Mouse (Mus musculus) lung, postnatal 0 days (tissue): ENCODE results near the gene Brpf1. TPM values are rescaled to one million over a fixed set of nuclear protein-coding genes. Genes with fewer than 3 reads are reported as not detected.

Experiments
- ATAC-seq: fragments of 200-750 bp; cut with Nextera tagmentation; 2 replicates; pipeline ENCODE4 v1.8.0; 2017; ENCODE audit warnings: moderate library complexity
- DNase-seq: peaks from one replicate; pipeline ENCODE4 v3.0.0-alpha.2; 2016; ENCODE audit warnings: low spot score
- H3K27ac ChIP-seq: fragments of 300-500 bp; sonication (generic); 2 replicates; pipeline ENCODE4 v1.5.1; 2014; ENCODE audit warnings: antibody characterized with exemption, mild to moderate bottlenecking, low read length, mixed read lengths
- H3K27me3 ChIP-seq: fragments of 300-500 bp; sonication (generic); replicated peaks from 2 replicates; pipeline ENCODE4 v1.6.1; 2014; ENCODE audit warnings: low read length, mixed read lengths; ENCODE audit not compliant: insufficient read depth
- H3K36me3 ChIP-seq: fragments of 300-500 bp; sonication (generic); 2 replicates; pipeline ENCODE4 v1.6.1; 2014; ENCODE audit warnings: low read length, mixed read lengths; ENCODE audit not compliant: insufficient read depth
- H3K4me1 ChIP-seq: fragments of 300-500 bp; sonication (generic); 2 replicates; pipeline ENCODE4 v1.6.1; 2014; ENCODE audit warnings: antibody characterized with exemption, low read depth, low read length, mixed read lengths; ENCODE audit not compliant: insufficient read depth
- H3K4me2 ChIP-seq: fragments of 300-500 bp; sonication (generic); replicated peaks from 2 replicates; pipeline ENCODE4 v1.6.1; 2014; ENCODE audit warnings: low read depth, mild to moderate bottlenecking, low read length, moderate library complexity, mixed read lengths
- H3K4me3 ChIP-seq: fragments of 300-500 bp; sonication (generic); 2 replicates; pipeline ENCODE4 v1.5.1; 2014; ENCODE audit warnings: low read depth, low read length
- H3K9ac ChIP-seq: fragments of 300-500 bp; sonication (generic); replicated peaks from 2 replicates; pipeline ENCODE4 v1.6.1; 2014; ENCODE audit warnings: low read depth, mild to moderate bottlenecking
- H3K9me3 ChIP-seq: fragments of 300-500 bp; sonication (generic); 2 replicates; pipeline ENCODE4 v1.6.1; 2016; ENCODE audit warnings: low read length, mixed read lengths
- CTCF ChIP-seq: IDR thresholded peaks from 2 replicates; pipeline ENCODE4 v1.5.1; 2016; ENCODE audit warnings: antibody characterized with exemption, mild to moderate bottlenecking
- EP300 ChIP-seq: IDR thresholded peaks from 2 replicates; pipeline ENCODE4 v1.6.1; 2016; ENCODE audit warnings: antibody characterized with exemption, mild to moderate bottlenecking, control low read depth
- WGBS: fragments of 180-500 bp; shearing (Covaris S2); extraction: QIAGEN DNeasy Blood & Tissue Kit; methylation state at CpG from one replicate; pipeline ENCODE4 v1.1.7; 2014; 5-methylcytosine and 5-hydroxymethylcytosine counted together
- polyA plus RNA-seq: library from polyadenylated mRNA; unstranded; fragments of >200 nt; fragmentation: Nextera tagmentation; extraction: Ambion mirVana; gene quantifications from 2 replicates; pipeline ENCODE4 v1.2.1, GENCODE M21; 2015

Brpf1 gene
- polyA plus RNA-seq, 1 experiment from 2014 or later: 9.2 TPM

DNA sequence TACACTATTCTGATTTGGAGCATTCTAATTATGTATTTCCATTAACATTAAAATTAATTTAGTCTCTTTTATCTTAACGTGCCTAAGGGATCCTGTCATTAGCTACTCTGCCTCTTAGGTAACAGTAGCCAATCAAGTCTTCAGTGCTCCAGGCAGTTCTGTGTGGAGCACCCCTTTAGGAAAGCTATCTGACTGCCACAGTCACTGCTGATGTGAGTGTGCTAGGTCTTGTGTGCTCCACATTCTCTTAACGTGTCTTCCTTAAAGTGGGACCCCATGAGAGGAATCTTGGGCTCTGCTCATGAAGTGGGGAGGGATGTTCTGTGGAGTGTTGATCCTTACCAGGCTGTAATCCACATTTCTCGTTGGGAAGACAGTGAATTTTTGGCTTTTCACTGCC is 34.6 kb upstream of the Brpf1 start:
- 82% methylated on average over 3 of the region's 3 CpGs for WGBS
- peaks cover 53% of the 10 kb centered on the region for H3K36me3 ChIP-seq
- no peak for TF ChIP-seq CTCF
- TF ChIP-seq EP300: no peak
- DNase-seq (no peak), ATAC-seq (no peak)
- no peak overlapping the region for H3K4me3 ChIP-seq
- no peak overlapping the region for H3K9ac ChIP-seq
- H3K9me3 ChIP-seq: no peaks in the 10 kb centered on the region
- H3K4me2 ChIP-seq: no peak overlapping the region
- H3K4me1 ChIP-seq: no peaks in the 10 kb centered on the region
- H3K27me3 ChIP-seq: no peaks in the 10 kb centered on the region
- H3K27ac ChIP-seq: no peak overlapping the region

DNA sequence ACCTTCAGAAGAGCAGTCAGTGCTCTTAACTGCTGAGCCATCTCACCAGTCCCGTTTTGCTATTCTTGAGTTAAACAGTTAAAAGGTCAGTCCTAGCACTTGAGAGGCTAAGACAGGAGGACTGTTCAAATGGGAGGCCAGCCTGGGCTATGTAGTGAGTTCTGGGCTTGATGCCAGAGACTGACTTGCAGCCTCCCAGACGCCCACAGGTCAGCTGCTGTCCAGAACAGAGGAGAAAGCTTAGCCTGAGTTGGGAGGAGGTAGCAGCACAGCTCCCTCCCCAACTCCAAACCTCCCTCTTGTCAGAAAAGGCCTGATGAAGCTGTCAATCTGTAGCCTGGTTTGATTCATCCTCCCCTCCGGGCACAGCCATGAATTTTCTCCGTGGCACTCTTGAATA is 30.1 kb upstream of the Brpf1 start:
- WGBS: 58% methylated on average over 4 of the region's 4 CpGs
- Histone ChIP-seq H3K4me3 (no peak overlapping the region), H3K36me3 (peaks cover 23% of the 10 kb centered on the region; the same call in 1 of the 2 replicates)

DNA sequence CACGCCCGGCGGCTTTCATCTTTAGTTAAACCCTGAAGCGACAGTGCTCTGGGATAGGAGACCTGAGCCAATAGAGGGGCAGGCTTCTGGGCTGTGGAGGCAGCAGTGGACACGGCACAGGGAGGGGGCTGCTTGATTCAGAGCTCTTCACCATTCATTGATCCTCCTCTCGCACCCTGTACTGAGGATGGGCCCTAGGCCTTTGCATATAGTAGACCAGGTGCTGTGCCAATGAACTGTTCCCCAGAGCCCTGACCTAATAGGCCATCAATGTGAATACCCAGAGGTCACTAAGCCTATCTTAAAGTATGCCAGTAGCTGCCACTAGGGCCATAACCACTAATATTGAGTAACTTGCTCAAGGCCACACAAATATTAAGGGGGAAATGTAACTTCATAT is 25.3 kb upstream of the Brpf1 start:
- ATAC-seq (no peak), DNase-seq (no peak)
- no peak overlapping the region for H3K9ac ChIP-seq
- H3K4me3 ChIP-seq: no peak overlapping the region
- no peak for TF ChIP-seq EP300
- no peak for TF ChIP-seq CTCF
- 69% methylated on average over 6 of the region's 6 CpGs for WGBS
- H3K36me3 ChIP-seq: peaks cover 12% of the 10 kb centered on the region; the same call in 1 of the 2 replicates
- no peak overlapping the region for H3K4me2 ChIP-seq
- no peak overlapping the region for H3K27ac ChIP-seq
- peaks cover 17% of the 10 kb centered on the region for H3K27me3 ChIP-seq
- no peaks in the 10 kb centered on the region for H3K9me3 ChIP-seq
- H3K4me1 ChIP-seq: no peaks in the 10 kb centered on the region

More for the DNA sequence above, 30.1 kb upstream of the Brpf1 start:
- H3K27ac ChIP-seq: no peak overlapping the region
- H3K9ac ChIP-seq: no peak overlapping the region
- ATAC-seq (no peak), DNase-seq (no peak)
- TF ChIP-seq CTCF (no peak), EP300 (no peak)
- peaks cover 2% of the 10 kb centered on the region; the same call in 1 of the 2 replicates for H3K27me3 ChIP-seq
- no peaks in the 10 kb centered on the region for H3K9me3 ChIP-seq
- H3K4me2 ChIP-seq: no peak overlapping the region
- no peaks in the 10 kb centered on the region for H3K4me1 ChIP-seq

GRCm38 (mm10) chr6:113282101-113282802 is 24.7 kb upstream of the Brpf1 start, which contains the start of gene Cpne9:
TSS of gene Cpne9 (plus strand) at chr6:113282307.
- Histone ChIP-seq H3K4me1 (no peaks in the 10 kb centered on the region), H3K36me3 (peaks cover 8% of the 10 kb centered on the region; the same call in 1 of the 2 replicates), H3K9me3 (no peaks in the 10 kb centered on the region), H3K9ac (no peak within 1 kb of the TSS), H3K27ac (no peak within 1 kb of the TSS), H3K4me2 (peak within 1 kb of the TSS; percentile 23), H3K4me3 (no peak within 1 kb of the TSS), H3K27me3 (peaks cover 17% of the 10 kb centered on the region)
- peak; percentile 19; the same call in 1 of the 2 replicates for ATAC-seq
- TF ChIP-seq CTCF (no peak), EP300 (no peak)
- DNase-seq: peak; percentile 30
- 2% methylated on average over 36 of the region's 37 CpGs for WGBS

DNA sequence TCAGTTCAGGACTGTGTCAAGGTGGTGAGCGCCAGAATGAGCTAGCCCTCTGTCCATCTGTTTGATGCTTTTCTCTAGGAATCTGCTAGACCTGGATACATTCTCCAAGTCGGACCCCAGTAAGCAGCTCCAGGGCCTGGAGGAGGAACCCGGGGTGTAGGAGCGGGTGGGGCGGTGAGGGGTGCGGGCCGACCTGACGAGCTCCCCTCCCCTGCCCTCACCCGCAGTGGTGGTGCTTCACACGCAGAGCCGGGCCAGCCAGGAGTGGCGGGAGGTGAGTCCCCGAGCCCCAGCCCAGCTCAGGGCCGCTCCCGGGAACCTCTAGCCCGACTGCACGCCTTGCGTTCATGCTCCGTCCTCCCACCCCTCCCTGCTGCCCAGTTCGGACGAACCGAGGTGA is 24.0 kb upstream of the Brpf1 start:
- H3K36me3 ChIP-seq: peaks cover 2% of the 10 kb centered on the region; the same call in 1 of the 2 replicates
- H3K27ac ChIP-seq: no peak overlapping the region
- H3K9ac ChIP-seq: no peak overlapping the region
- H3K4me1 ChIP-seq: no peaks in the 10 kb centered on the region
- peaks cover 17% of the 10 kb centered on the region for H3K27me3 ChIP-seq
- ATAC-seq (peak; percentile 39; the same call in 1 of the 2 replicates), DNase-seq (no peak)
- peak overlapping the region; percentile 23 for H3K4me2 ChIP-seq
- no peak overlapping the region for H3K4me3 ChIP-seq
- H3K9me3 ChIP-seq: no peaks in the 10 kb centered on the region
- under 1% methylated on average over 21 of the region's 22 CpGs for WGBS
- TF ChIP-seq EP300: no peak
- TF ChIP-seq CTCF: no peak

DNA sequence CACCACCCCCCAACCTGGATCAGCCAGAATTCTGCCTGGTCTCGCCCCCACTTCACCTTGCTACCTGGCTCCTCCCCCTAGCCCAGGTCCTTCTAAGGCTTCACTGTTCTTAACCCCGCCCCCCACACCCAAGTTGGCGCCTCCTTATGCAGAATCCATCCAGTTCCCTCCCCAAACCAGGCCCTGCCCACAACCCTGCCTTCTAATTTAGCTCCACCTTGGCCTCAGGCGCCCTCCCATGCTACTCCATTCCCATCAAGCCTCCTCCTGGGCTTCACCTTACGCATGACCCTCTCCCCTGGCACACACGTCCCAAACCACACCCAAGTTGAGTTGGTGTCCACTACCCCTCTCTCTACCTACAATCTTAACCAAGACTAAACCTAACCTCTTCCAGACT is 23.4 kb upstream of the Brpf1 start:
- no peak overlapping the region for H3K27ac ChIP-seq
- 7% methylated on average over 5 of the region's 6 CpGs for WGBS
- no peak overlapping the region for H3K4me3 ChIP-seq
- H3K4me2 ChIP-seq: peak overlapping the region; percentile 23
- no peaks in the 10 kb centered on the region for H3K4me1 ChIP-seq
- no peak for TF ChIP-seq EP300
- H3K9ac ChIP-seq: no peak overlapping the region
- H3K27me3 ChIP-seq: peaks cover 17% of the 10 kb centered on the region
- peak; percentile 69 for ATAC-seq
- no peaks in the 10 kb centered on the region for H3K36me3 ChIP-seq
- DNase-seq: peak; percentile 45
- no peaks in the 10 kb centered on the region for H3K9me3 ChIP-seq
